Mouse (Mus musculus): ENCODE measurements at regions not wholly inside any gene's neighbourhood (a gene's known extent, or its start where the extent isn't known, plus 50 kb on each side); places are given as distances from the start of the nearest gene placed in this dataset.

- DNase-seq = peak; percentile 76
These were observed 917.5 kb downstream of the Olfm4 start for GRCm38 (mm10) chr14:80901346-80901745.

- DNase-seq = no peak
These were observed 917.9 kb downstream of the Olfm4 start for GRCm38 (mm10) chr14:80901759-80902163.

- DNase-seq = no peak
These were observed 932.1 kb downstream of the Olfm4 start for GRCm38 (mm10) chr14:80916031-80916430.

- DNase-seq = no peak
These were observed 939.9 kb downstream of the Olfm4 start for GRCm38 (mm10) chr14:80923732-80924131.

DNA sequence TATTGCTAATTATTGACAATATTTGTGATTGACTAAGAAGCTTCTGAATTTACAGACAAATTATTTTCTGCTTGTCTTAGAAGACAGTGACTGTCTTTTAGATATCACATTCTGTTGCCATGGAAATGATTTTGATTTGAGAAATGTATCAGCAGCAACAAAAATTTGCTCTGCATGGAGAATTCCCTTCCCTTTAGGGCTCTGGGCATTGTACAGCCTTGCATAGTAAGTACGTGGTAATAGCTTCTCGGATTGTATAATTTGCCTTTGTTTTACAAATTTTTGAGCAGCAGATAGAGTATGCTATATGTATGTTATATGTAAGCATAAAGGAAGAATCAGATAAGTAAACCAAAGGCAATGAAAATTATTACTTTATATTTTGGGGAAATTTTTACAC lies 976.1 kb downstream of the Olfm4 start:
- no peak for DNase-seq

DNA sequence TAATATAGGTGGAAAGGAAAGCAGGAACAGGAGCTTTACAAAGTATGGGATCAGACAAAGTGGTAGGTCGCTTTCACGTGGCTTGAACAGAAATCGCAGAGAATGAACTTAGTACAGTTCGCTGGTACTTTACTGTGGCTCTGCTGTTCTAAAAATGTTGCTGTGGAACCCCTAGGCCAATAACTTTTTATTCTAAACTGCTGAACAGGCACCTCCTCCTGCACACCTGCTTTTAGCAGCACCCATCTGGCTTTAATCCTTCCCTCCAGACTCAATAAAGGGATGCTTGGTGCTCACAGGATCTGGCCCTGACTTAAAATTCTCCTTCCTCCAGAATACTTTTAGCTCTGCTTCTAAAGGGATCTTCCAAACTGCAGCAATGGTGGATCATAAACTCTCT lies 991.9 kb downstream of the Olfm4 start:
- DNase-seq = no peak

GRCm38 (mm10) chr14:80976662-80977061 lies 992.8 kb downstream of the Olfm4 start:
- no peak for DNase-seq

- no peak for DNase-seq
These were observed 995.6 kb downstream of the Olfm4 start for GRCm38 (mm10) chr14:80979475-80979874.

- DNase-seq = no peak
These were observed 1006.3 kb downstream of the Olfm4 start for GRCm38 (mm10) chr14:80990192-80990591.

DNA sequence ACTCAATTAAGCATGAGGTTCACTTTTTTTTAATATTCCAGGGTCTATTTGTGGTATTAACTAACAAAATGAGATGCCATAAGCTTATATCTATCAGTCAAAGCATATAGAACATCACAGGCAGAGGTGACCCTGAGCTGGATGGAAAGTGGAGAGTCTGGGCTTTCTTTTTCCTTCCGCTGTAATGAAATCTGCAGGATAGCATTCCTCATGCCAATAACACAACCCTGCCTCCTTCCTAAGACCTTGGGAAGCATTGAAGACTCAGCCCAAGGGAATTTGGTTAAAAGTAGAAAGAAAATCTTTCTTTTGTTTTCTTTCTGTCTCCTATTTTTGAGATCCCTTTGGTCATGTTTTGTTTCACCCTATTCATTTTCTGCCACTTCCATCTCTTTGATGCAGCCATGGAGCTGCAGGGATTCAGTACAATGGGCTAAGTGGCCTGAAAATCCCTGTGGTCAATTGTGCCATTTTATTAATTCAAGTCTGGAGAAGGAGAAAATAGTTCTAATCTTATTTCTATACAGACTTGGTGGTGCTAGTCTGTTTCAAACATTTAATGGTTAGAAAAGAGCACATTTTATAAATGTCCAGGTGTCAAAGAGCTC lies 1006.9 kb downstream of the Olfm4 start:
- DNase-seq = no peak

DNA sequence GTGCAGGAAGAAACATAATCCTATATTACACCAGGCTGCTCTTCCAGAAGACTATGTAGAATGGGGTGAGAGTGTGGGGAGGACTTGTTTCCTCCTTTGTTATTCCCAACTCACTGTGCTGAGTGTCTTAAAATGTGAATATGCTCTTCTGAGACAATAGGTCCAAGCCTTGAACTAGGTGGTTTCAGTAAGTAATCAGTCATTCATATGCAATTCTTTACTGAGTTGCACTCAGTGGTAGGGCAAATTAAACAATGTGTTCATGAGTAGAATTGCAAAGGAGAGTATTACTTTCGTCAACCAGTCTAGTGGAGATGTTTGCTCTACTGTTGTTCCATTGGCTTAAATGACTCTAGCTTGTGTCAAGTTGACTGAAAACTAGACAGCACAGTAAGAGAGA lies 1015.1 kb downstream of the Olfm4 start:
- DNase-seq = no peak

- DNase-seq = no peak
These were observed 1029.3 kb downstream of the Olfm4 start for GRCm38 (mm10) chr14:81013208-81013607.

DNA sequence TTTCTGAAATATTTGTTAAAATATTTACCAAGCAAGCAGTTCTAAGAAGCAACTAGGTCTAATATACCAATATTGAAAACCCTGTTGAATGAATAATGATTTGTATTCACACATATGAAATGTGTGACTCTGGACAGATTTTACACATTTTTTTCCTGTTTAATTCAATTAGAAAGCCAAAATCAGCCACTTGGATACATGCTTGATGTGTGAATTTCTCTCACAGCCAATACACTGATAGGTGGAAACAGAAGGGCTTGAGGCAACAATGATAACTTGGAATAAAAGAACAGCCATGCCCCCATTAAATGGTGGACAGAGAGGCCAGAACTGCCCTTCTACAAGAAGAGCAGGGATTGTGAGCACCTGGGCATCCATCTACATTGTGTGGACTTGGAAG lies 1047.6 kb downstream of the Olfm4 start:
- no peak for DNase-seq

GRCm38 (mm10) chr14:81037635-81038034 lies 1053.8 kb downstream of the Olfm4 start:
- DNase-seq = no peak

DNA sequence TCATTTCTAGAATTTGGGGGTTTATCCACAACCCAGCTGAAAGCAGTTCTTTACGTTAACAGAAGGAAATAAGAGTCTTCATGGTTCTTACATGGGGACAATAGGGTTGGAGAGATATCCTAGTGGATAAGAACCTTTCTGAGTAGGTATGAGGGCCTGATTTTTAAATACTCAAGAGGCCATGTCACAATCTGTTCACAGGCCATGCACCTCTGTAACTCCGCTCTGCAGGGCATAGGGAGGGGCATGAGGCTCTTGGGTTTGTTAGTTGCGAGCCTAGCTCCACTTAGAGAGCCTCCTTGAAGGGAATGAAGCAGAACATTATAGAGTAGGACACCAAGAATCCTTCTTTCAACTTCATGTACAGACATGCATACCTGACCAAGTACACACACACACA lies 1054.2 kb downstream of the Olfm4 start:
- no peak for DNase-seq

Data from layer of hippocampus, adult 9-11 months (tissue).